Mouse (Mus musculus) left cerebral cortex, adult 2 months (tissue): ENCODE results near the gene Fgfr4. TPM values are rescaled to one million over a fixed set of nuclear protein-coding genes. Genes with fewer than 3 reads are reported as not detected.

Experiments used
- DNase-seq, 2 experiments: peaks; one replicate each; pipeline ENCODE4 v3.0.0; 2021 to 2022; ENCODE audit warnings: low spot score in 2 of 2, mixed read lengths in 1 of 2; ENCODE audit errors: extremely low spot score in 1 of 2
- H3K27ac ChIP-seq: fragments of 200-600 bp; 2 replicates; pipeline ENCODE4 v1.8.1; 2022
- H3K4me3 ChIP-seq: fragments of 200-600 bp; 2 replicates; pipeline ENCODE4 v1.8.1; 2022
- CTCF ChIP-seq: fragments of 200-600 bp; IDR thresholded peaks from 2 replicates; pipeline ENCODE4 v1.8.1; 2022; ENCODE audit warnings: antibody characterized with exemption, mild to moderate bottlenecking, moderate library complexity
- intact Hi-C: fragments of 180-260 bp; cut with DNase I; formaldehyde crosslinking; loops from one replicate; pipeline ENCODE4 v1.15.1; 2025
- total RNA-seq, 2 experiments: library from RNA; stranded (reverse); gene quantifications; 2 replicates each; pipeline ENCODE4 v1.2.3; 2021

Fgfr4 gene
- total RNA-seq, 2 experiments from 2014 or later: 0.36 to 0.40 TPM

GRCm38 (mm10) chr13:55153951-55154350 lies 1.5 kb downstream of the Fgfr4 start:
- Histone ChIP-seq H3K4me3 (no peak overlapping the region), H3K27ac (no peak overlapping the region)
- intact Hi-C loops: no loop called here
- no peak for DNase-seq
- no peak for TF ChIP-seq CTCF

- H3K27ac ChIP-seq: no peak overlapping the region
- no peak overlapping the region for H3K4me3 ChIP-seq
- intact Hi-C loops: loop anchor here (10.0 kb wide), 1 partner anchor 238 kb away; no protein-coding TSS in a partner anchor
- TF ChIP-seq CTCF: no peak
- DNase-seq: no peak
Observed at GRCm38 (mm10) chr13:55162365-55162764, 9.9 kb downstream of the Fgfr4 start.

- no peak overlapping the region for H3K4me3 ChIP-seq
- intact Hi-C loops: loop anchor here (10.0 kb wide), 1 partner anchor 239 kb away; no protein-coding TSS in a partner anchor
- no peak for TF ChIP-seq CTCF
- DNase-seq: no peak
- no peak overlapping the region for H3K27ac ChIP-seq
Observed at GRCm38 (mm10) chr13:55163553-55163952, 11.1 kb downstream of the Fgfr4 start.

- TF ChIP-seq CTCF: no peak
- no peak overlapping the region for H3K4me3 ChIP-seq
- DNase-seq: no peak
- intact Hi-C loops: loop anchor here (10.0 kb wide), 1 partner anchor 241 kb away; no protein-coding TSS in a partner anchor
- no peak overlapping the region for H3K27ac ChIP-seq
Observed at GRCm38 (mm10) chr13:55165831-55166339, 13.4 kb downstream of the Fgfr4 start.

GRCm38 (mm10) chr13:55166806-55167725 lies 14.6 kb downstream of the Fgfr4 start:
- Histone ChIP-seq H3K27ac (no peak overlapping the region), H3K4me3 (no peak overlapping the region)
- intact Hi-C loops: loop anchor here (10.0 kb wide), 1 partner anchor 242 kb away; no protein-coding TSS in a partner anchor
- no peak for DNase-seq
- no peak for TF ChIP-seq CTCF

- intact Hi-C loops: loop anchor here (10.0 kb wide), 1 partner anchor 243 kb away; no protein-coding TSS in a partner anchor
- Histone ChIP-seq H3K4me3 (no peak overlapping the region), H3K27ac (no peak overlapping the region)
- no peak for DNase-seq
- no peak for TF ChIP-seq CTCF
Observed at GRCm38 (mm10) chr13:55167798-55168197, 15.4 kb downstream of the Fgfr4 start.

- intact Hi-C loops: loop anchor here (10.0 kb wide), 1 partner anchor 243 kb away; no protein-coding TSS in a partner anchor
- TF ChIP-seq CTCF: no peak
- DNase-seq: no peak
- H3K4me3 ChIP-seq: no peak overlapping the region
- H3K27ac ChIP-seq: no peak overlapping the region
Observed at GRCm38 (mm10) chr13:55168255-55168654, 15.8 kb downstream of the Fgfr4 start.

- TF ChIP-seq CTCF: no peak
- intact Hi-C loops: loop anchor here (10.0 kb wide), 1 partner anchor 244 kb away; no protein-coding TSS in a partner anchor
- DNase-seq: peak; percentile 30 to 41
- no peak overlapping the region for H3K27ac ChIP-seq
- no peak overlapping the region for H3K4me3 ChIP-seq
Observed at GRCm38 (mm10) chr13:55168958-55169369, 16.5 kb downstream of the Fgfr4 start.

GRCm38 (mm10) chr13:55171517-55172335 lies 19.3 kb downstream of the Fgfr4 start:
- TF ChIP-seq CTCF: no peak
- no peak overlapping the region for H3K4me3 ChIP-seq
- no peak overlapping the region; the same call in 1 of the 2 replicates for H3K27ac ChIP-seq
- intact Hi-C loops: no loop called here
- peak in 1 of 2 experiments; percentile 33 for DNase-seq

GRCm38 (mm10) chr13:55172336-55172770 lies 19.9 kb downstream of the Fgfr4 start:
- intact Hi-C loops: no loop called here
- no peak for TF ChIP-seq CTCF
- H3K27ac ChIP-seq: no peak overlapping the region
- H3K4me3 ChIP-seq: no peak overlapping the region
- DNase-seq: no peak

GRCm38 (mm10) chr13:55174347-55174746 lies 21.9 kb downstream of the Fgfr4 start:
- H3K4me3 ChIP-seq: no peak overlapping the region
- H3K27ac ChIP-seq: no peak overlapping the region
- no peak for TF ChIP-seq CTCF
- intact Hi-C loops: no loop called here
- DNase-seq: no peak

- Histone ChIP-seq H3K4me3 (no peak overlapping the region), H3K27ac (no peak overlapping the region)
- intact Hi-C loops: no loop called here
- TF ChIP-seq CTCF: no peak
- no peak for DNase-seq
Observed at GRCm38 (mm10) chr13:55176265-55176664, 23.8 kb downstream of the Fgfr4 start.
